Mouse (Mus musculus) thymus, adult 2 months (tissue): ENCODE measurements at regions not wholly inside any gene's neighbourhood (a gene's known extent, or its start where the extent isn't known, plus 50 kb on each side); places are given as distances from the start of the nearest gene placed in this dataset.

Source experiments
- CTCF ChIP-seq: fragments of 200-500 bp; IDR thresholded peaks from 2 replicates; pipeline ENCODE4 v1.5.1; 2012; ENCODE audit warnings: mild to moderate bottlenecking, control low read depth, low read length, moderate library complexity, borderline replicate concordance; ENCODE audit not compliant: control insufficient read depth, poor library complexity, insufficient read depth; ENCODE audit errors: extremely low read depth
- POLR2A ChIP-seq: fragments of 200-500 bp; IDR thresholded peaks from 2 replicates; pipeline ENCODE4 v1.6.1; 2012; ENCODE audit warnings: mild to moderate bottlenecking, low read length, control low read depth, moderate library complexity; ENCODE audit not compliant: control insufficient read depth, poor library complexity, insufficient read depth; ENCODE audit errors: extremely low read depth

DNA sequence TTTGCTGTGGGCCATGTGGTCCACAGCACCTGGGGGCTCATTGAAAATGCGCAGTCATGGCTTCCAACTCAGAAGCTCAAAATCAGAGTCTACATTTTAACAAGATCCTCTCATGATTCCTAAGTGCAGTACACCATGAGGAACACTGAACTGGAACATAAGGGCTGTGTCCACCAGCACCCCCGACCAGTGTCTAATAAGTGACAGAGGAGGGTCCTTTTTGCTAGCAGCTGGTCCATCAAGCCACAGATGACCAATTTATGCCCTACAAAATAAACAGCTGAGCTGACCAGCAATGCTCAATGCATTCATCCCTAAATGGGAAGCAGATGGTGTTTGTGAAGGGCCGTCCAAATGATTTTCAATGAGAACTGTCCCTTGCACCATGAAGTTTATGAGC is 1478.7 kb upstream of the Lrrc6 start:
- TF ChIP-seq CTCF = no peak
- no peak for TF ChIP-seq POLR2A
